Mouse (Mus musculus) midbrain, embryonic 11.5 days (tissue): ENCODE results near the gene Sugt1. TPM values are rescaled to one million over a fixed set of nuclear protein-coding genes. Genes with fewer than 3 reads are reported as not detected.
A peak's percentile ranks its signal among the peaks of the same experiment; 100 is the strongest.

Experiments used
- ATAC-seq: fragments of 200-750 bp; cut with Nextera tagmentation; 2 replicates; pipeline ENCODE4 v1.8.0; 2017; ENCODE audit warnings: moderate TSS enrichment, moderate library complexity; ENCODE audit not compliant: low FRiP score
- DNase-seq: peaks from one replicate; pipeline ENCODE4 v3.0.0; 2015; ENCODE audit warnings: low spot score; ENCODE audit errors: missing footprints
- H3K27ac ChIP-seq: fragments of 300-500 bp; sonication (generic); 2 replicates; pipeline ENCODE4 v1.5.1; 2014; ENCODE audit warnings: low read depth, low read length
- H3K27me3 ChIP-seq: fragments of 300-500 bp; sonication (generic); 2 replicates; pipeline ENCODE4 v1.6.1; 2014; ENCODE audit warnings: mild to moderate bottlenecking, low read length, moderate library complexity, mixed read lengths; ENCODE audit not compliant: control insufficient read depth, insufficient read depth
- H3K36me3 ChIP-seq: fragments of 300-500 bp; sonication (generic); 2 replicates; pipeline ENCODE4 v1.6.1; 2014; ENCODE audit warnings: mild to moderate bottlenecking, low read length, moderate library complexity, mixed read lengths; ENCODE audit not compliant: control insufficient read depth, insufficient read depth
- H3K4me1 ChIP-seq: fragments of 300-500 bp; sonication (generic); 2 replicates; pipeline ENCODE4 v1.6.1; 2014; ENCODE audit warnings: low read length; ENCODE audit not compliant: control insufficient read depth, insufficient read depth
- H3K4me2 ChIP-seq: fragments of 300-500 bp; sonication (generic); 2 replicates; pipeline ENCODE4 v1.6.1; 2014; ENCODE audit warnings: mild to moderate bottlenecking, moderate library complexity
- H3K4me3 ChIP-seq: fragments of 300-500 bp; sonication (generic); 2 replicates; pipeline ENCODE4 v1.5.1; 2014; ENCODE audit warnings: low read depth, low read length
- H3K9ac ChIP-seq: fragments of 300-500 bp; sonication (generic); 2 replicates; pipeline ENCODE4 v1.6.1; 2014; ENCODE audit warnings: low read length
- H3K9me3 ChIP-seq: fragments of 300-500 bp; sonication (generic); 2 replicates; pipeline ENCODE4 v1.6.1; 2016; ENCODE audit warnings: low read length; ENCODE audit not compliant: control insufficient read depth
- WGBS: fragments of 180-500 bp; shearing (Covaris S2); extraction: QIAGEN DNeasy Blood & Tissue Kit; methylation state at CpG from one replicate; pipeline ENCODE4 v1.1.7; 2014; 5-methylcytosine and 5-hydroxymethylcytosine counted together
- polyA plus RNA-seq: library from polyadenylated mRNA; unstranded; fragments of >200 nt; fragmentation: Nextera tagmentation; extraction: Ambion mirVana; gene quantifications from 2 replicates; pipeline ENCODE4 v1.2.1, GENCODE M21; 2014

The Sugt1 gene
- polyA plus RNA-seq, 1 experiment from 2014 or later = 163 TPM

- Histone ChIP-seq H3K4me2 (no peak overlapping the region), H3K9ac (no peak overlapping the region), H3K27me3 (no peaks in the 10 kb centered on the region), H3K4me1 (no peaks in the 10 kb centered on the region), H3K36me3 (peaks cover 10% of the 10 kb centered on the region), H3K4me3 (no peak overlapping the region), H3K27ac (no peak overlapping the region), H3K9me3 (no peaks in the 10 kb centered on the region)
- WGBS = 80% methylated on average over 3 of the region's 3 CpGs
- ATAC-seq (no peak), DNase-seq (no peak)
These were observed 33.7 kb downstream of the Sugt1 start for GRCm38 (mm10) chr14:79621143-79621542.

- DNase-seq = no peak
- no peaks in the 10 kb centered on the region for H3K4me1 ChIP-seq
- no peak overlapping the region for H3K4me2 ChIP-seq
- H3K36me3 ChIP-seq = peaks cover 3% of the 10 kb centered on the region
- no peak overlapping the region for H3K9ac ChIP-seq
- H3K9me3 ChIP-seq = no peaks in the 10 kb centered on the region
- no peak for ATAC-seq
- H3K27me3 ChIP-seq = no peaks in the 10 kb centered on the region
- H3K4me3 ChIP-seq = no peak overlapping the region
- 94% methylated on average over 6 of the region's 6 CpGs for whole genome bisulfite sequencing
- no peak overlapping the region for H3K27ac ChIP-seq
These were observed 44.8 kb downstream of the Sugt1 start for GRCm38 (mm10) chr14:79632330-79632729.

- H3K4me2 ChIP-seq = no peak overlapping the region
- ATAC-seq (no peak), DNase-seq (no peak)
- H3K27me3 ChIP-seq = no peaks in the 10 kb centered on the region
- H3K27ac ChIP-seq = no peak overlapping the region
- H3K36me3 ChIP-seq = no peaks in the 10 kb centered on the region
- no peaks in the 10 kb centered on the region for H3K4me1 ChIP-seq
- no peak overlapping the region for H3K9ac ChIP-seq
- 95% methylated on average over 2 of the region's 2 CpGs for WGBS
- no peak overlapping the region for H3K4me3 ChIP-seq
- no peaks in the 10 kb centered on the region for H3K9me3 ChIP-seq
These were observed 45.7 kb downstream of the Sugt1 start for GRCm38 (mm10) chr14:79633196-79633595.

- H3K36me3 ChIP-seq = no peaks in the 10 kb centered on the region
- no peaks in the 10 kb centered on the region for H3K9me3 ChIP-seq
- H3K4me1 ChIP-seq = no peaks in the 10 kb centered on the region
- no peaks in the 10 kb centered on the region for H3K27me3 ChIP-seq
- no peak overlapping the region for H3K4me2 ChIP-seq
- no peak overlapping the region for H3K9ac ChIP-seq
- no peak overlapping the region for H3K4me3 ChIP-seq
- DNase-seq (no peak), ATAC-seq (no peak)
- WGBS = 76% methylated on average over 4 of the region's 4 CpGs
- no peak overlapping the region for H3K27ac ChIP-seq
These were observed 49.3 kb downstream of the Sugt1 start for GRCm38 (mm10) chr14:79636814-79637213.

GRCm38 (mm10) chr14:79642063-79642462 lies 54.6 kb downstream of the Sugt1 start:
- 83% methylated on average over 9 of the region's 9 CpGs for WGBS

GRCm38 (mm10) chr14:79645378-79645777 lies 57.9 kb downstream of the Sugt1 start:
- Histone ChIP-seq H3K4me3 (no peak overlapping the region), H3K36me3 (no peaks in the 10 kb centered on the region), H3K9me3 (no peaks in the 10 kb centered on the region), H3K27me3 (no peaks in the 10 kb centered on the region), H3K9ac (no peak overlapping the region), H3K27ac (no peak overlapping the region), H3K4me2 (no peak overlapping the region), H3K4me1 (no peaks in the 10 kb centered on the region; the same call in 1 of the 2 replicates)
- 33% methylated on average over 11 of the region's 11 CpGs for WGBS
- ATAC-seq = no peak
- DNase-seq = peak; percentile 83

More at GRCm38 (mm10) chr14:79642063-79642462, 54.6 kb downstream of the Sugt1 start:
- Histone ChIP-seq H3K27me3 (no peaks in the 10 kb centered on the region), H3K9me3 (no peaks in the 10 kb centered on the region), H3K4me1 (no peaks in the 10 kb centered on the region; the same call in 1 of the 2 replicates), H3K36me3 (no peaks in the 10 kb centered on the region), H3K4me2 (no peak overlapping the region), H3K27ac (no peak overlapping the region), H3K4me3 (no peak overlapping the region), H3K9ac (no peak overlapping the region)
- no peak for DNase-seq
- ATAC-seq = no peak

GRCm38 (mm10) chr14:79649680-79650079 lies 62.2 kb downstream of the Sugt1 start:
- H3K27ac ChIP-seq = no peak overlapping the region
- no peak overlapping the region for H3K4me3 ChIP-seq
- no peak overlapping the region for H3K9ac ChIP-seq
- ATAC-seq (no peak), DNase-seq (no peak)
- no peaks in the 10 kb centered on the region; the same call in 1 of the 2 replicates for H3K4me1 ChIP-seq
- no peak overlapping the region for H3K4me2 ChIP-seq
- H3K9me3 ChIP-seq = no peaks in the 10 kb centered on the region
- H3K36me3 ChIP-seq = no peaks in the 10 kb centered on the region
- H3K27me3 ChIP-seq = no peaks in the 10 kb centered on the region
- 87% methylated on average over 3 of the region's 3 CpGs for WGBS

- Histone ChIP-seq H3K4me3 (no peak overlapping the region), H3K9ac (no peak overlapping the region), H3K36me3 (no peaks in the 10 kb centered on the region), H3K4me2 (no peak overlapping the region), H3K27me3 (no peaks in the 10 kb centered on the region), H3K9me3 (no peaks in the 10 kb centered on the region), H3K4me1 (no peaks in the 10 kb centered on the region), H3K27ac (no peak overlapping the region)
- WGBS = 87% methylated on average over 4 of the region's 4 CpGs
- ATAC-seq = no peak
- no peak for DNase-seq
These were observed 65.2 kb downstream of the Sugt1 start for GRCm38 (mm10) chr14:79652654-79653053.

- H3K4me2 ChIP-seq = no peak overlapping the region
- no peaks in the 10 kb centered on the region for H3K4me1 ChIP-seq
- DNase-seq (no peak), ATAC-seq (no peak)
- no peak overlapping the region for H3K4me3 ChIP-seq
- no peaks in the 10 kb centered on the region for H3K9me3 ChIP-seq
- no peak overlapping the region for H3K9ac ChIP-seq
- H3K27ac ChIP-seq = no peak overlapping the region
- H3K27me3 ChIP-seq = no peaks in the 10 kb centered on the region
- no peaks in the 10 kb centered on the region for H3K36me3 ChIP-seq
- WGBS = 77% methylated on average over 5 of the region's 5 CpGs
These were observed 70.8 kb downstream of the Sugt1 start for GRCm38 (mm10) chr14:79658286-79658685.
